Mouse (Mus musculus) midbrain, embryonic 12.5 days (tissue): Measurements from ENCODE around the gene Klk1b16. TPM values are rescaled to one million over a fixed set of nuclear protein-coding genes. Genes with fewer than 3 reads are reported as not detected.
"Not testable (repeated sequence)": the region's sequence is repeated elsewhere in the genome, so short reads cannot be mapped to it uniquely, and the experiment has no call there.

ENCODE experiments used
- ATAC-seq: fragments of 200-750 bp; cut with Nextera tagmentation; 2 replicates; pipeline ENCODE4 v1.8.0; 2017; ENCODE audit warnings: low read depth, moderate TSS enrichment, moderate library complexity; ENCODE audit not compliant: low FRiP score
- H3K27ac ChIP-seq: fragments of 300-500 bp; sonication (generic); replicated peaks from 2 replicates; pipeline ENCODE4 v1.5.1; 2016; ENCODE audit warnings: mild to moderate bottlenecking
- H3K27me3 ChIP-seq: fragments of 300-500 bp; sonication (generic); 2 replicates; pipeline ENCODE4 v1.6.1; 2016; ENCODE audit warnings: mild to moderate bottlenecking
- H3K36me3 ChIP-seq: fragments of 300-500 bp; sonication (generic); 2 replicates; pipeline ENCODE4 v1.6.1; 2016
- H3K4me1 ChIP-seq: fragments of 300-500 bp; sonication (generic); 2 replicates; pipeline ENCODE4 v1.6.1; 2016
- H3K4me2 ChIP-seq: fragments of 300-500 bp; sonication (generic); replicated peaks from 2 replicates; pipeline ENCODE4 v1.6.1; 2016; ENCODE audit warnings: mild to moderate bottlenecking, moderate library complexity
- H3K4me3 ChIP-seq: fragments of 300-500 bp; sonication (generic); 2 replicates; pipeline ENCODE4 v1.5.1; 2016; ENCODE audit warnings: mild to moderate bottlenecking
- H3K9ac ChIP-seq: fragments of 300-500 bp; sonication (generic); replicated peaks from 2 replicates; pipeline ENCODE4 v1.6.1; 2016; ENCODE audit warnings: mild to moderate bottlenecking, moderate library complexity
- H3K9me3 ChIP-seq: fragments of 300-500 bp; sonication (generic); 2 replicates; pipeline ENCODE4 v1.6.1; 2016; ENCODE audit warnings: mild to moderate bottlenecking
- WGBS: fragments of 180-500 bp; shearing (Covaris S2); methylation state at CpG from one replicate; pipeline ENCODE4 v1.1.7; 2016; 5-methylcytosine and 5-hydroxymethylcytosine counted together
- polyA plus RNA-seq: library from polyadenylated mRNA; unstranded; fragments of >200 nt; fragmentation: Nextera tagmentation; extraction: Ambion mirVana; gene quantifications from 2 replicates; pipeline ENCODE4 v1.2.1, GENCODE M21; 2016

The Klk1b16 gene
- not detected in 2 replicates for polyA plus RNA-seq

GRCm38 (mm10) chr7:44136467-44136866, at the start of gene Klk1b16:
Klk1b16 (plus strand) TSS chr7:44136767.
- H3K9me3 ChIP-seq: no peaks in the 10 kb centered on the region
- no peak within 1 kb of the TSS for H3K27ac ChIP-seq
- H3K36me3 ChIP-seq: no peaks in the 10 kb centered on the region
- H3K4me3 ChIP-seq: no peak within 1 kb of the TSS
- no peak within 1 kb of the TSS for H3K4me2 ChIP-seq
- no peaks in the 10 kb centered on the region for H3K4me1 ChIP-seq
- no peak for ATAC-seq
- no peaks in the 10 kb centered on the region for H3K27me3 ChIP-seq
- 87% methylated on average over 3 of the region's 3 CpGs for WGBS
- no peak within 1 kb of the TSS for H3K9ac ChIP-seq

GRCm38 (mm10) chr7:44096111-44096510, 40.5 kb upstream of the Klk1b16 start:
- Histone ChIP-seq H3K9me3 (no peaks in the 10 kb centered on the region), H3K4me2 (no peak overlapping the region), H3K27me3 (no peaks in the 10 kb centered on the region), H3K4me1 (no peaks in the 10 kb centered on the region), H3K9ac (no peak overlapping the region), H3K36me3 (no peaks in the 10 kb centered on the region), H3K4me3 (no peak overlapping the region), H3K27ac (no peak overlapping the region)
- ATAC-seq: no peak
- 89% methylated on average over 1 of the region's 1 CpGs for WGBS

DNA sequence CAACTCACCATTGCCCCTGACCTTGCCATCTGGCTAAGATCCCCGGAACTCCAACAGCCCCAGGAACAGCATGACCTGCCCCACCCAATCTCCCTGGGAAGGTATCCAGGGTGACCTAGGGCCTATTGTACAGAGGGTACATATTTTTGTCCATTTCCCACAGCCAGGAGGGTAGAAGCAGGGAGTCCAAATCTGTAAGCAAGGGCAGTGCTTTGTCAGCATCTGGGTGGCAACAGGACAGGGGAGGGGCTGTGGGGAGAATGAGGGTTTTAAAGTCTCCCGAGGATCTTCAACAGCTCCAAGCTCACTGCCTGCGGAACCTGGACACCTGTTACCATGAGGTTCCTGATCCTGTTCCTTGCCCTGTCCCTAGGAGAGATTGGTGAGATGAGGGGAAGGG, 34.5 kb upstream of the Klk1b16 start, which contains the start of gene Klk1b21:
Klk1b21 (plus strand) TSS at position 301 of the 400 bp plus-strand sequence.
- H3K36me3 ChIP-seq, H3K9me3 ChIP-seq, H3K9ac ChIP-seq, H3K4me2 ChIP-seq, H3K27me3 ChIP-seq, ATAC-seq, H3K4me1 ChIP-seq, H3K4me3 ChIP-seq, H3K27ac ChIP-seq: not testable (repeated sequence)
- 83% methylated on average over 3 of the region's 3 CpGs for WGBS

DNA sequence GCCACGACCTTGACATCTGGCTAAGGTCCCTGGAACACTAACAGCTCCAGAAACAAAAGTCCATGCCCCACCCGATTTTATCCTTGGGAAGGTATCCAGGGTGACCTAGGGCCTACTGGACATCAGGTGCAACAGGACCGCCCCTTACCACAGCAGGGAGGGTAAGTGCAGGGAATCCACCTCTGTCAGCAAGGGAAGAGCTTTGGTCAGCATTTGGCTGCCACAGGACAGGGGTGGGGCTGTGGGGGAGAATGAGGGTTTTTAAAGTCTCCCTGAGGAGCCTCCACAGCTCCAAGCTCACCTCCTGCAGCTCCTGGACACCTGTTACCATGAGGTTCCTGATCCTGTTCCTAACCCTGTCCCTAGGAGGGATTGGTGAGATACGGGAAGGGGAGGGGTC, 24.2 kb upstream of the Klk1b16 start, which contains the start of gene Klk1b22:
Klk1b22 (plus strand) TSS at position 301 of the 400 bp plus-strand sequence.
- Histone ChIP-seq H3K4me3 (no peak within 1 kb of the TSS), H3K36me3 (no peaks in the 10 kb centered on the region), H3K9me3 (no peaks in the 10 kb centered on the region), H3K4me1 (no peaks in the 10 kb centered on the region), H3K27ac (no peak within 1 kb of the TSS), H3K27me3 (no peaks in the 10 kb centered on the region), H3K4me2 (no peak within 1 kb of the TSS), H3K9ac (no peak within 1 kb of the TSS)
- WGBS: 81% methylated on average over 4 of the region's 4 CpGs
- ATAC-seq: no peak

- Histone ChIP-seq H3K4me3 (no peak overlapping the region), H3K4me2 (no peak overlapping the region), H3K9ac (no peak overlapping the region), H3K36me3 (no peaks in the 10 kb centered on the region), H3K27ac (no peak overlapping the region), H3K27me3 (no peaks in the 10 kb centered on the region), H3K4me1 (no peaks in the 10 kb centered on the region), H3K9me3 (no peaks in the 10 kb centered on the region)
- WGBS: 85% methylated on average over 6 of the region's 6 CpGs
- no peak for ATAC-seq
Observed at GRCm38 (mm10) chr7:44123445-44123844, 13.1 kb upstream of the Klk1b16 start.

DNA sequence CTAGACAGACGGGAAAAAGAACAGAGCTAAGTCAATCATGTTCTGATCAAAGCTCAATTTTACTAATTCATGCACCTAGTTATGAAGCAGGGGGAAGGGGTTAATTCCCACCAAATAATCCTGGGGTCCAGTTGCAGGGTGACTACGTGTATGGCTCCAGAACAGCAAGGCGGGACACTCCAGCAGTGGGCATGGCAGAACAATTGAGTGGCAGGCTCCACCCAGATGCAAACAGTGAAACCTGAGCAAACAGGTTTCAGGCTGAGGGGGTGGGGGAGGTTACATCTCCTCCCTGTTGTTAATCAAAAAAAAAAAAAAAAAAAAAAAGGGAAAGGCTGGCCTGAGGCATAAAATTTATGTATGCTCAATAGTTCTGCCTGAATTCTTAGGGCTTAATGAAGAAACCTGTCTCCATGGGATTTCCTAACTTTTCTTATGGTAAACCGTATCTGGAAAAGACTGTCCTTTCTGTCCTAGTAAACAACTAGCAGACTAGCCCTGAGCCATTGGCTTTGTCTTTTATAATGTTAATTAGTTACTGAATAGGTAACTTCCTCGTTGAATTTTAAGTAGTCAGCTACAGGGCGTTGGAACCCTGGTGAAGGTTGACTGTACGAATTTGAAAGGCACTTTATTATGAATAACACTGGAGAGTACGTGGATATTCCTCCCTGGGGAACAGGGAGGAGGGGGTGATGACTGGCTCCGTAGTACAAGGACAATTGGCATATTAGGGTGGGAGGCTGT, 42.9 kb downstream of the Klk1b16 start:
- WGBS: 63% methylated on average over 9 of the region's 9 CpGs
- H3K27me3 ChIP-seq: no peaks in the 10 kb centered on the region
- H3K4me3 ChIP-seq: no peak overlapping the region
- H3K9ac ChIP-seq: no peak overlapping the region
- no peak overlapping the region for H3K4me2 ChIP-seq
- no peaks in the 10 kb centered on the region for H3K4me1 ChIP-seq
- no peak overlapping the region for H3K27ac ChIP-seq
- ATAC-seq: no peak
- H3K36me3 ChIP-seq: no peaks in the 10 kb centered on the region
- H3K9me3 ChIP-seq: no peaks in the 10 kb centered on the region

DNA sequence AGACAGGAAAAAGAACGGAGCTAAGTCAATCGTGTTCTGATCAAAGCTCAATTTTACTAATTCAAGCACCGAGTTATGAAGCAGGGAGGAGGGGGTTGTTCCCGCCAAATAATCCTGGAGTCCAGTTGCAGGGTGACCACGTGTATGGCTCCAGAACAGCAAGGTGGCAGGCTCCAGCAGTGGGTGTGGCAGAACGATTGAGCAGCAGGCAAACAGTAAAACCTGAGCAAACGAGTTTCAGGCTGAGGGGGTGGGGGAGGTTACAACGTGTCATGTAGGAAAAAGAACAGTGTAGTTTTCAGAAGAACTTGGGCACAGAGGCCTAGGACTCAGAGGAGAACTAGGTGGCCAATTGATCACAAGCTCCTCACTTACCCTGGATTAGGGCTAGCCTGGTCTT, 49.9 kb downstream of the Klk1b16 start:
- 76% methylated on average over 8 of the region's 8 CpGs for WGBS
- H3K4me3 ChIP-seq, H3K27me3 ChIP-seq: not testable (repeated sequence)

DNA sequence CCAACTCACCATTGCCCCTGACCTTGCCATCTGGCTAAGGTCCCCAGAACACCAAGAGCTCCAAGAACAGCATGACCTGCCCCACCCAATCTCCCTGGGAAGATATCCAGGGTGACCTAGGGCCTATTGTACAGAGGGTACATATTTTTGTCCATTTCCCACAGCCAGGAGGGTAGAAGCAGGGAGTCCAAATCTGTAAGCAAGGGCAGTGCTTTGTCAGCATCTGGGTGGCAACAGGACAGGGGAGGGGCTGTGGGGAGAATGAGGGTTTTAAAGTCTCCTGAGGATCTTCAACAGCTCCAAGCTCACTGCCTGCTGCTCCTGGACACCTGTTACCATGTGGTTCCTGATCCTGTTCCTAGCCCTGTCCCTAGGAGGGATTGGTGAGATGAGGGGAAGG, 51.4 kb downstream of the Klk1b16 start, which contains the start of gene Klk1b24:
Klk1b24 (plus strand) TSS at position 301 of the 400 bp plus-strand sequence.
- H3K4me2 ChIP-seq, H3K9me3 ChIP-seq, H3K4me3 ChIP-seq, H3K9ac ChIP-seq, H3K27me3 ChIP-seq, H3K36me3 ChIP-seq, H3K4me1 ChIP-seq, ATAC-seq, H3K27ac ChIP-seq: not testable (repeated sequence)

More for the DNA sequence above, 49.9 kb downstream of the Klk1b16 start:
- H3K4me2 ChIP-seq, H3K36me3 ChIP-seq, H3K9me3 ChIP-seq, H3K9ac ChIP-seq, H3K27ac ChIP-seq, ATAC-seq, H3K4me1 ChIP-seq: not testable (repeated sequence)

Other genes starting within 250 kb of the Klk1b16 start
- not detected in 2 replicates for gene Klk15, start 203.0 kb upstream of the Klk1b16 start, polyA plus RNA-seq
- gene Klk1b8, start 186.1 kb upstream of the Klk1b16 start, polyA plus RNA-seq: not detected in 2 replicates
- gene Klk1b1, start 170.0 kb upstream of the Klk1b16 start, polyA plus RNA-seq: not detected in 2 replicates
- gene Klk1b9, start 160.7 kb upstream of the Klk1b16 start, polyA plus RNA-seq: not detected in 2 replicates
- gene Klk1b11, start 140.9 kb upstream of the Klk1b16 start, polyA plus RNA-seq: not detected in 2 replicates
- not detected in 2 replicates for gene Klk1b26, start 124.6 kb upstream of the Klk1b16 start, polyA plus RNA-seq
- not detected in 2 replicates for gene Klk1b27, start 84.5 kb upstream of the Klk1b16 start, polyA plus RNA-seq
- gene Klk1b21, start 34.4 kb upstream of the Klk1b16 start, polyA plus RNA-seq: not detected in 2 replicates
- not detected in 2 replicates for gene Klk1b22, start 24.1 kb upstream of the Klk1b16 start, polyA plus RNA-seq
- not detected in 2 replicates for gene Klk1b24, start 51.5 kb downstream of the Klk1b16 start, polyA plus RNA-seq
- not detected in 2 replicates for gene Klk1b3, start 61.4 kb downstream of the Klk1b16 start, polyA plus RNA-seq
- not detected in 2 replicates for gene Klk1b4, start 70.7 kb downstream of the Klk1b16 start, polyA plus RNA-seq
- not detected in 2 replicates for gene Klk1b5, start 79.2 kb downstream of the Klk1b16 start, polyA plus RNA-seq
- gene Klk1, start 88.6 kb downstream of the Klk1b16 start, polyA plus RNA-seq: not detected in 2 replicates
- not detected in 2 replicates for gene Gm36864, start 99.4 kb downstream of the Klk1b16 start, polyA plus RNA-seq
- gene 1700028J19Rik, start 109.9 kb downstream of the Klk1b16 start, polyA plus RNA-seq: 1.1 and 1.6 TPM in 2 replicates
- gene 2410002F23Rik, start 110.0 kb downstream of the Klk1b16 start, polyA plus RNA-seq: 174 and 194 TPM in 2 replicates
- 0.18 TPM in 2 replicates for gene Acp4, start 120.6 kb downstream of the Klk1b16 start, polyA plus RNA-seq
- gene Gm15517, start 124.7 kb downstream of the Klk1b16 start, polyA plus RNA-seq: not detected in 2 replicates
- 2.5 and 2.6 TPM in 2 replicates for gene Clec11a, start 170.1 kb downstream of the Klk1b16 start, polyA plus RNA-seq
- gene Shank1, start 173.5 kb downstream of the Klk1b16 start, polyA plus RNA-seq: 8.5 and 11.4 TPM in 2 replicates
- gene Syt3, start 247.3 kb downstream of the Klk1b16 start, polyA plus RNA-seq: 5.4 and 6.4 TPM in 2 replicates
- gene 1700008O03Rik, start 249.1 kb downstream of the Klk1b16 start, polyA plus RNA-seq: 0.74 and 1.3 TPM in 2 replicates